Mouse (Mus musculus) right cerebral cortex, postnatal 10 days (tissue): Measurements from ENCODE around the gene Zranb2.
A peak's percentile ranks its signal among the peaks of the same experiment; 100 is the strongest.

ENCODE experiments used
- DNase-seq, 2 experiments: peaks; one replicate each; pipeline ENCODE4 v3.0.0; 2021; ENCODE audit warnings: low spot score in 2 of 2

Gene Zranb2

DNA sequence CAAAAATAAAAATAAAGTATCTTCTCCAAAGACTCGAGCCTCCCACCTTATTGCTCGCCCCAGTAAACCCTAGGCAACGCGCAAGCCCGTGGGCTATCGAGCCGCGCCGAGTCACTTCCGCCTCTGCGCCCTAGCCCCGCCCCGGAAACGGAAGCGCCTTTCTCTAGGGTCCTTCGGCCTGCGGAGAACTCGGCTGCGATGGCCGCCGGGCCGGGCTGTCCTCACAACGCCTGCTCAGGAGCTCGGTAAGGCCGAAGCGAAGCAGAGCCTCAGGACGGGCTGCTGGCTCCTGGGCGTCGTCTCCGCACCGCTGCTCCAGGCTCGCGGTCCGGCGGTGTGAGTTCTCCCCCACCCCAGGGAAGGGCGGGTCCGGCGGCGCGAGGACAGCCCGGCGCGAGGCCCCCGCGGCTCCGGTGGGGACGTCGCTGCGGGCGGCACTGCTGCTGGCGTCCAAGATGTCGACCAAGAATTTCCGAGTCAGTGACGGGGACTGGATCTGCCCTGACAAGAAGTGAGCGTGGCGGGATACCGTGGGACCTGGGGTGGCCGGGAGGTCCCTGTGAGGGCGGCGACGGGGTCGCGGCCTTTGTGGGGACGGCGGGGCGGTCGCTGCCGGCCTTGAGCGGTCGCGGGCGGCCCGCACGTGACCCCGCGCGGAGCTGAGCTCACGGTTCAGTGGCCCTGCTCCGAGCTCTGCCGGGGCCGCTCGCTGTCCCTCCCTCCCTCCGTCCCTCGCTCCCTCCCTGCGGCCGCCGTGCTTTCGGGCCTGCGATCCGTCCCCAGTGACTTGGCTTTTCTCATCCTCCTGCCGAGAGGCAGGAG, at the start of gene Zranb2:
Gene Zranb2, plus strand, starts transcription at position 197 of the 822 bp plus-strand sequence.
- DNase-seq = peak; percentile 95 to 96

DNA sequence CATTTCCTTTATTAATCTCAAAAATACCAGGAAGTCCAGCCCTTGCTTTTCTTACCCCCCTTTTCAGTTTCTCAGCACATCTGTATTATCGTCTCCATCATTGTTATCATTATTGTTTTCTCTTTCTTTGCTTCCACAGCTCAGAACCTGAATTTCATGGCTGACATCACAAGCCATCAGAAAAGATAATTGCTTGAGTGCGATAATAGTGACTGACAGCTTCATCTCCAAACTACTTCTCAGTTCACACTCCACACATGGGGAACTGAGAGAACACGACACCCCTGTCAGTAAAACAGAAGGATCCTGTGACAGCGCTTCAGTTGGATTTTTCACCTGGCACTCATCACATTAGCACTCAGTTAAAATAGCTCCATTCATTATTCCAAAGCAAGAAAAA, 41.9 kb upstream of the Zranb2 start:
- no peak for DNase-seq

DNA sequence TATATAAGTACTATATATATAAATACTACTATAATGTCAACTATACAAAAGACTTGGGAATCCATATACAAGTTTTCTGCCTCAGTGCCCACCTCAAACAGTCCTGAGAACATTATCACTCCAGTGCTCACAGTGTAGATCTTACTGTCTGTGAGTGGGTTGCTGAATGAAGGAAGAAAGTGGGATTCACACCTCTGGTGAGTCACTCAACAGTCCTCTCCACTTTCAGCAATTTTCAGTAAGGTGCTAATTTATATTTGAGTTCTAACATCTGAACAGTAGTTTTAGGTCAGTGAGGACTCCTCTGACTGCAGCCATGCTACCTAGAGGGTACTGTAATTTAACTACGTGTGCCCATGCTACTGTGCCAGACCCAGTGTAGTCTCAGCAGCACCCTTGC, 31.7 kb upstream of the Zranb2 start:
- no peak for DNase-seq

DNA sequence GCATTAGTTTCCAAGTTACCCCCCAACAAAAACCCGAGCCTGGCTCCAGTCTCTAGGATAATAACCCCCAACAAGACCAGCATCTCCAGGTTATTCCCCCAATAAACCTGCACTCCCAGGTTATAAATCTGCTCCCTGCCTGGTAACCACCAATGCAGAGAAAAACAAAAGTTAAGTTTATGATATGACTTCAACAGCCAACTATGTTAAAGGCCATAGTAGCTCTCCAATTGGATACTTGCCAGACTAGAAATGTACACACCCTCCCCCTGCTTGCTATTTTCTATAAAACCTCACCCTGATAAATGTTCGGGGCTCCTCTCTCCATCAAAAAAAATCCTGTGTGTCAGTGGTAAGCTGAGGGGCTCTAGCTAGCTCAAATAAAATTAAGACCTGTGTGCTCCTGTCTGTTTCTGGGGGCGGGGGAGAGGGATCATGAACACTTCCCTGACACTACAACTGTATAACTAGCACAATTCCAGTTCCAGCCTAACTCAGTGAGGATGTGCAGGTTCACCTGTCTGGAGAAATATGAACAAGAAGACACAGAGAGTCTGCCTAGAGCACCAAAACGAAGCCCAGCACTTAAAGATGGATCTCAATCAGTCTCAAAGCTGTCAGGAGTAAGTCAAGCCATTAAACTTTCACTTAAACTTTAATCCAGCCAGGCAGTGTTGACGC, 19.7 kb upstream of the Zranb2 start:
- no peak for DNase-seq

DNA sequence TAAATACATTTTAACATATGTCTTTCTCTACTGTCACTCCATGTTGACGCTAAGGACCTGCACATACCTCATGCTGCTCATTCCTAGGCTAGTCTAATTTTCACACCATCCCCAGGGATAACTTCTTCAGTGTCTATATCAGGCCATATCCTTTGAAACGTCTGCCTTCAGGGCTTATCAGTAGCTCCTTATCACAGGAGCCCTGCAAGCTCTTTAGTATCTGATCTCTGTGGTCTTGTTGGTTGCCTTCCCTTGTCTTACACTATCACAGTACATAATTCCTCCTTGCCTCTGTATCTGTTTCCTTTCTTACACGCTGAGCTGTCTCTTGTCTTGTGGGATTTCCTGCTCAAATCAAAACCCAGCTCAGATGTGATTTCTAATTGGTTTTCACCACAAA, 17.5 kb upstream of the Zranb2 start:
- no peak for DNase-seq

DNA sequence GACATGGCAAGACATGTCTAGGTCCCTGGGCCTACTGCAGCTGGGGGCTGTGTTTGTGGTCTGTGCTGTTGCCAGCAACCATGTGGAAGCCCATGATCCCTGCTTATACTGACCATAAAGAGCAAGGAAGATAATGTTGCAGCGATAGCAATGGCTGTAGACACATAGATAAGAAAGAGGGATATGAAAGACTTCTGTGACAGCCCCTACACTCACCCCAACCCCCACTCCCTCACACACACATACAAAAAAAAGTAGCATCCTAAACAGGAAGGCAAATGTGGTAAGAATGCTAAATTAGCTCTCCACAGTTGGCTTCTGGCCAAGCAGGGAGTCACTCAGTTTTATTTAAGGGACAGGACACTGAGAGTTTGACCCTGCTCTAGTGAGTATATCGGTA, 16.0 kb upstream of the Zranb2 start:
- DNase-seq = no peak

DNA sequence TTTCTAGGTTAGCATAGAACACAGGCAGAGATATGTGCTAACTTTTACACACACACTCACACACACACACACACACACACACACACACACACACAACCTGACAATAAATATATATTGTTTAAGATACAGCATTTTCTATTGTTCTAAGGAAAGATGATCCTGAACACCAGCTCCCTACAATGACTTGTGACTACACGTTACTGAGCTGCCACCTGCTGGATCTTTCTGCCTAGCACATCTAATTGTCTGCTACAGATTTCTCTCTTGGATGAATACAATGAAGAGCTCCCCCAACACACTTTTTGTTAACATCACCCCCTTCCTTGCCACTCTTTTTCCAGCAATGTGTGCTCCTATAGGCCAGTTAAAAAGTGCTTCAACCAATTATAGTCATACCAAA, 13.5 kb upstream of the Zranb2 start:
- peak; percentile 82 to 86 for DNase-seq

DNA sequence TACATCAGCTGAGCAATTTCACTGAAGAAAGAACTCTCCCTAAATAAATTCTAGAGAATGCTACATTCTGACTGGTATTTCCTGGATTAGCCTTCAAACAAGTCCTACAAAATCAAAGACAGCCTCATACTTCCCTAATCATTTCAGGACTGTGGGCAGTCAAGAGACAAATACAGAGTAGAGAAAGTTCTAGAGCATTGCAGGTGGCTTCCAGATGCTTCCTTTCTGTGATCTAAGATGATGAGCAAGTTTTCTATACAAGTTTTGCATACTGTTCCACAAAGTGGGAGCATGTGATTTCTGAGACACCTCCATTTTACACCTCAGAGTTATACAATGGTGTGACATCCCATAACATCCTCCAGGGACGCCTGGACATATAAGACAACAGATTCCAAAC, 10.1 kb upstream of the Zranb2 start:
- no peak for DNase-seq

DNA sequence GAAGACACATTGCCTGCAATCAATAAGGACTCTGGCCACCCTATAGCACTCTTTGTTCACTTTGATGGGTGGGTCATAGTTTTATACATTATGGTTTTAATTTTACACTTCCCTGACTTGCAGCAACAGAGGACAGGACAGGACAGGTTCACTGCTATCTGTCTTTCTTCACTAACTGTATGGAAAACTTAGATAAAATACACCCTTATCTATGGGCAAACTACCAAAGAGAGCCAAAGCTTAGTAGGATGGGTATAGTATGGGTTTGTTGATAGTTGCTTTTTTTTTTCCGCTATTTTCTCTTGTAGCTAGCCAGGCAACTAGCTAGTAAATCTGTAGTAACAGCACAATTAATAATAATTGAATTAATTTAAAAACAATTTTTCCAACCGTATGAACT, 2.4 kb upstream of the Zranb2 start:
- DNase-seq = no peak

DNA sequence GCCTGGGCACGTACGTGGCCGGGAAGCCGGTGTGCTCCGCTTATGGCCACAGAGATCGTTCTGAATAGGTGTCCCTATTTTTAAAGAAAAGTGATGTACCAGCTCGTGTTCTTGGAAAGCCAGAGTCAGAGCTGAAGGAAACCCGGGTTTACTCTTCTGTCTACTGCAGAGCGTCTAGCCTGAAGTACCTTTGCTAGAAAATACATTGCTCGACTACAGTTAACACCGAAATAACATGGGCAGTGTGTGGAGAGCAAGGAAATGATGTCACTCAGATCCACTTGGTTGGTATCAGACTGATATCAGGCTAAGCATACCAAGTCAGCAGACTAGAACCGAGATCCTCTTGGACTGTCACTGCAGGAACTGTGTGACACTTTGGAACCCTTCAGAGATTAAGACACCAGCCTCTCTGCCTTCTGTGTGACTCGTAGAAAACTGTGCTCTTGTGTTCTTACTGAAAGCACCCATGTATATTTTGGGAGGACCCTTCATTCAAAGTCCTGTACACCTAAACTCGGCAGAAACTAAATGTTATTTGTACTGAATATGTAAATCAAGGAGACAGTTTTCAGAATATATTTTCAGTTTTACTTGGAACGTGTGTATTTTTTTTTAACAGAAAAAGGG, 941 bp downstream of the Zranb2 start:
- no peak for DNase-seq

DNA sequence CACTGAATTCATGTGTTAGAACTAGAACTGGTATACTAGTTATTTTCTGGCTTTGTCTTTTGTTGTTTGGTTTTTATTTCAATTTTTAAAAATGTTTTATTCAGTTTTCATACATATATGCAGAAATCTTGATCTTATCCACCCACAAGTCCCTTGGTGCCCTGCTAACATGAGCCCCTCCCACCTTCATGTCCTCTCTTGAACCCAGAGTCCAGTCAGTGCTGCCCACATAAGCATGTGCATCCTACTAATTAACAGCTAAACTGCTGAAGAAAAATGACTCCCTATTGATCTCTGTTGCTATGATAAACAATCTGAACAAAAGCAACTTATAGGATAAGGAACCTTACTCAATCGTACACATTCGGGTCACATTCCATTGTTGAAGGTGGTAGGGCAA, 15.4 kb downstream of the Zranb2 start:
- no peak for DNase-seq

DNA sequence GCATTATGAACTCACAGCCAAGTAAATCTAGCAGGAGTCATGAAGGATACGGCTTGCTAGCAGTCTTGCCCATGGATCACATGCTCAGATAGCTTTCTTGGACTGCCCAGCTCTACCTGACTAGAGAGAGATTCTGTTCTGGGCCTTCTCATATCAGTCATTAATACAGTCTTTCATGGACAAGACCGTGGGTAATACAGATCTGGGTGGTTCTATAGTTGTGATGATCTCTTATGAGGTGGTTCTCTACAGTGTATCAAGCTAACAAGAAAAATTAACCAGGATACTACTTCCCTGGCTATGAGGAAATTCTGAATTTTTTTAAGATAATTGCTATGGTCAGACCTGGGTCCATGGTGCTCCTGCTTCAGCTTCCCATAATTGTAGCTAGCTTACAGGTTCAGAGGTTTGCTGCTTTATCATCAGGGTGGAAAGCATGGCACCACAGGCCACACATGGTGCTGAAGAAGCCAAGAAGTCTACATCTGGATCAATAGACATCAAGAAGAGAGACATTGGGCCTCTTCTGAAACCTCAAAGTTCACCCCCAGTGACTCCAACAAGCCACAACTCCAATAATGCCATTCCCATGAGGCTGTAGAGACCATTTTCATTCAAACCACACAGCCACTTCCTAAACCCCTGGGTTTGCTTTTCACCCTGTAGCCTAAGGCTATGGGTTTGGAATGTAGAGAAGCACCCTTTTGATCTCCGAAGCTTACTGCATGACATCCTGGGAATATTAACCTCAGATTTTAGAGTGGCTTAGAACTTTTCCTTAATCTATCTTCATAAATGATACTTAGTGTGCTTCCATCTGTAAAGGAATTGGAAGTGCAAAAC, 16.0 kb downstream of the Zranb2 start:
- DNase-seq = no peak

DNA sequence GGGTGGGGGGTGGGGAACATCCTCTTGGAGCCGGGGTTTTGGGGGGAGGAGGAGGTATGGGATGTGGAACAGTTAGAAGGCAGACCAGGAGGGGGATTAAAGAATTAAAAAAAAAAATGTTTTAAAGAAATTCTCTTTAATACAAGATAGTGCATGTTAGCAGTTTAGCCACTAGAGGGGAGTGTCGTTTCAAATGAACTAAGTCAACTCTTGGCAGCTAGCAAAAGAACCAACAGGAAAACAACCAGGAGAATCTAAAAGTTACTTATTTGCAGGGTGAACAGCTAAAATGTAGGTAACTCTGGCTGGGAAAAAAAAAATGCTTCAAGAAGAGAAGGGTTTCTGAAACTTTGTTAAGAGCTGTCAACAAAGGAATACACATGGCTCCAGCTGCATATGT, 31.2 kb downstream of the Zranb2 start:
- DNase-seq = no peak

DNA sequence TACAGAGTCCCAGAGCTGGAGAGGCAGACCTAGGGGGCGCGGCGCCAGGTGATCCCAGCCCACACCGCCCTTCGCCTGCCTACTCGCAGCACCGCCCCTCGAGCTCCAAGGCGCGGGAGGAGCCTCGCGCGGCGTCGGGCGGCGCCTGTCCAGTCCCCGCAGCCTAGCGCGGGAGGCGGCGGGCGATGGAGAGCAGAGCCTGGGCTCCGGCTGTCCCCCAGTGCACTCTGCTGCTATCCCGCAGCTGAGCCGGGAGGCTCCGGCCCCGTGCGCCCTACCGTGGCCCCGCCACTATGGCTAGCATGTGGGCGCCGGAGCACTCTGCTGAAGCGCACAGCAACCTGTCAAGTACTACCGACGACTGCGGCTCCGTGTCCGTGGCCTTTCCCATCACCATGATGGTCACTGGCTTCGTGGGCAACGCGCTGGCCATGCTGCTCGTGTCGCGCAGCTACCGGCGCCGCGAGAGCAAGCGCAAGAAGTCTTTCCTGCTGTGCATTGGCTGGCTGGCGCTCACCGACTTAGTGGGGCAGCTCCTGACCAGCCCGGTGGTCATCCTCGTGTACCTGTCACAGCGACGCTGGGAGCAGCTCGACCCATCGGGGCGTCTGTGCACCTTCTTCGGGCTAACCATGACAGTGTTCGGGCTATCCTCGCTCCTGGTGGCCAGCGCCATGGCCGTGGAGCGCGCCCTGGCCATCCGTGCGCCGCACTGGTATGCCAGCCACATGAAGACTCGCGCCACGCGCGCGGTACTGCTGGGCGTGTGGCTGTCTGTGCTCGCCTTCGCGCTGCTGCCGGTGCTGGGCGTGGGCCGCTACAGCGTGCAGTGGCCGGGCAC, 33.0 kb downstream of the Zranb2 start, which contains the start of gene Ptger3:
Gene Ptger3, plus strand, starts transcription at position 168 of the 841 bp plus-strand sequence.
- DNase-seq = peak; percentile 60 to 69

DNA sequence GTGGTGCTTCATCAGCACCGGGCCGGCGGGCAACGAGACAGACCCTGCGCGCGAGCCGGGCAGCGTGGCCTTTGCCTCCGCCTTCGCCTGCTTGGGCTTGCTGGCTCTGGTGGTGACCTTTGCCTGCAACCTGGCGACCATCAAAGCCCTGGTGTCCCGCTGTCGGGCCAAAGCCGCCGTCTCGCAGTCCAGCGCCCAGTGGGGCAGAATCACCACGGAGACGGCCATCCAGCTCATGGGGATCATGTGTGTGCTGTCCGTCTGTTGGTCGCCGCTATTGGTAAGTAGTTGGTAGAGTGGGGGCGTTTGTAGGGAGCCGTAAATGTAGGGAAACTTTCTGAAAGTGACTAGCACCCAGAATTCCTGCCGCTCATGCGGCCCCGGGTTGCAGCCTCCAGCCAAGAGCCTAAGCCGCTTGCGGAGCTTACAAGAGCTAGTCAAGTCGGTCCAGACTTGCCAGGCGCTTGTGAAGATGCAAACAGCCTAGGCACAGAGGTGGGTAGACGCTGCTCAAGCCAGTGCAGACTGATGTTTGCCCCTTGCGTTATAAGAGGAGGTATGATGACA, 33.7 kb downstream of the Zranb2 start:
- no peak for DNase-seq

DNA sequence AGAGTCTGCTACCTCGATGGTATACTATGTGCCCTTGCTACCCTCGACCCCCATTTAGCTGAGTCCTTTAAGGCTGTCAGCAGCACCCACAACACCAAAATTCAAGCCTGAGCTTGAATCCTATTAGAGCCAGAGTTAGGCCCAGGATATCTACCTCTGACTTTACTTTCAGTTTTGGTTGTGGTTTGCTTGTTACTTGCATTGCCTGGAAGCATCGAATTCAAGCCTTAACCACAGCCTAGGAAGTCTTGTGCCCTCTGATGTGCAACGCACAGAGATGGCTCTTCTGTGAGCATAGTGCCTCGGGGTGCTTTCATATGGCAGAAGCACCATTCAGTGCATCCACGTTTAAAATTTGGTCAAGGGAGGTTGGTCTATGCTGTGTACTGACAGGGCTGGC, 38.1 kb downstream of the Zranb2 start:
- no peak for DNase-seq

DNA sequence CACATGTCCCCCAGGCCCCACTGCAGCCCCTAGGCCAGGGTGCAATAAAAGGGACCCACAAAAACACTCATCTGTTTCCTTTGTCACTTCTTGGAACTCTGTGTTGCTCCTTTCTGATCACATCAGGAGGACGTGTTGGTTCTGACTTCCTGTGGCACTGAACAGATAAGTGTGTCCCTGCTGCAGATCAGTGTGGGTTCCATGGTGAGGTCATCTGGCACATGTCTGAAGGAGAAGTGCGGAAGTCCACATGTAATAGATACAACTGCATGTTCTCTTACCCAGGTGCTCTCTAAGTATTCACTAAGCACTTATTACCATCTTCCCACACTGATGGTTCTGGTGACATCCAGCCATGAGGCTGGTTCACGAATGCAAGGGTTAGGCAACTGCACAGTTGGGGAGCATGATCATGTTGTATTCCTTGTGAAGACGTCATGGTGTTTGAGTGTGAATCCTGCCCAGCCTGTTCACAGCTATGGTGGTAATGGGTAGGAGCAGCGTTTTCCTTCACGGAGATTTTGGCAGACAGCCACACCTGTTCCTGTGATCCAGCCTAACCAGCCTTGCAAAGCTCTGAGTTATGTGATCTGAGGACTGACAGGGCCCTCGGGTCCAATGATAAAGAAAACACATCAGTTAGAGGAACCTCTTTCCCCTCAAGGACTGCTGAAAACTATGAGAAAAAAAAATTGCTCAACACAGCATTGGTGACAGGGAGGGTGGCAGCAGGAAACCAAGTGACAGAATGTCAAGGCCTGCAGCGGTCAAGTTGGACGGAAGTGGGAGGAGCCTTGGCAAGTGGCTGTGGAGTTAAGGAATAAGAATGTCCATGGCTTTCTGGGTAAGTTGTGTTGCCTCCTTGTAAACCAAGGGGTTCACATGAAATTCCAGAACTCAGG, 41.7 kb downstream of the Zranb2 start:
- no peak for DNase-seq

DNA sequence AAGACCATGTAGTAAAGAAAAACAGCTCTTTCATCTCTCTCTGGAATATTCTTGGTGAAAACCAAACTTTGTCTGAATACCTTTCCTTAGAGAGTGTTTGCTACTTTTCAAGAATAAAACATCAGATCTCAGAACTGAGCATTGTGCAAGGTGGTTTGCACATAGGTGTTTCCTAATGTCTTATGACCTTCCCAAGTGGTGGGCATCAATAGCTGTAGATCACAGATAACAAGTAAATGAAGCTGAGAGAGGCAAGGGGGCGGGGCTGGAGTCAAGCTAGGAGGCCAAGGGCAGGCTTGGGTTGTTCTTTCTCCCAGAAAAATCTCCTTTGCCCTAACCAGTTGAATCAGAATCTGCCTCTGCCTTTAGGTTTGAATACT, 42.4 kb downstream of the Zranb2 start:
- no peak for DNase-seq

DNA sequence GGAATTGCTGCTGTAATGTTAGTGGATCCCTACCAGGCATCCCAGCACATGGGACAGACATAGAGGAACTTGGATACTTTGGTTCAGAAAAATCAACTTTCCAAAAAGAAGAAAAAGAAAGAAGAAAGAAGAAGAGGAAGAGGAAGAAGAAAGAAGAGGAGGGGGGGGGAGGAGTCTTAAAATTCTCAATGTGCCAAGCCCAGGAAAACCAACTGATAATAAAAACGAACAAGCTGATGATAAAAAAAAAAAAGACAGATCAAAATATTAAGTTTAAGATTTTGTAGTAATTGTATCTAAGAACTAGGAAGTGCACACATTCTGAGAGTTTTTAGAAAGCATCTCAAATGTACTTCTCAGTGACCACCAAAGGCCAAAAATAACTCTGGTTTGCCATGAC, 42.9 kb downstream of the Zranb2 start:
- DNase-seq = no peak
